Mouse (Mus musculus) forebrain, embryonic 10.5 days (tissue): ENCODE measurements around the gene A930004D18Rik. TPM values are rescaled to one million over a fixed set of nuclear protein-coding genes. Genes with fewer than 3 reads are reported as not detected.
"Not testable (repeated sequence)": the region's sequence is repeated elsewhere in the genome, so short reads cannot be mapped to it uniquely, and the experiment has no call there.

Experiments used
- DNase-seq: peaks from one replicate; pipeline ENCODE4 v3.0.0-alpha.2; 2017; ENCODE audit warnings: low spot score; ENCODE audit errors: extremely low spot score
- H3K27ac ChIP-seq: fragments of 300-500 bp; sonication (generic); 2 replicates; pipeline ENCODE4 v1.5.1; 2016; ENCODE audit warnings: mild to moderate bottlenecking
- H3K27me3 ChIP-seq: fragments of 300-500 bp; sonication (generic); 2 replicates; pipeline ENCODE4 v1.6.1; 2016; ENCODE audit warnings: mild to moderate bottlenecking; ENCODE audit not compliant: poor library complexity, severe bottlenecking
- H3K36me3 ChIP-seq: fragments of 300-500 bp; sonication (generic); replicated peaks from 2 replicates; pipeline ENCODE4 v1.6.1; 2016; ENCODE audit warnings: mild to moderate bottlenecking, moderate library complexity
- H3K4me1 ChIP-seq: fragments of 300-500 bp; sonication (generic); 2 replicates; pipeline ENCODE4 v1.6.1; 2016
- H3K4me3 ChIP-seq: fragments of 300-500 bp; sonication (generic); 2 replicates; pipeline ENCODE4 v1.5.1; 2016; ENCODE audit warnings: mild to moderate bottlenecking, moderate library complexity
- H3K9me3 ChIP-seq: fragments of 300-500 bp; sonication (generic); 2 replicates; pipeline ENCODE4 v1.6.1; 2016; ENCODE audit warnings: mild to moderate bottlenecking, moderate library complexity
- WGBS: fragments of 180-500 bp; shearing (Covaris S2); methylation state at CpG from one replicate; pipeline ENCODE4 v1.1.7; 2016; 5-methylcytosine and 5-hydroxymethylcytosine counted together
- polyA plus RNA-seq: library from polyadenylated mRNA; unstranded; fragments of >200 nt; fragmentation: Nextera tagmentation; extraction: Ambion mirVana; gene quantifications from 2 replicates; pipeline ENCODE4 v1.2.1, GENCODE M21; 2016

A930004D18Rik gene
- polyA plus RNA-seq, 1 experiment from 2014 or later, result 17.9 TPM

GRCm38 (mm10) chr2:18011226-18011625 lies 26.3 kb downstream of the A930004D18Rik start:
- no peaks in the 10 kb centered on the region for H3K27me3 ChIP-seq
- no peaks in the 10 kb centered on the region for H3K4me1 ChIP-seq
- no peaks in the 10 kb centered on the region for H3K9me3 ChIP-seq
- DNase-seq, result no peak
- WGBS, result 92% methylated on average over 6 of the region's 6 CpGs
- H3K4me3 ChIP-seq, result no peak overlapping the region
- H3K36me3 ChIP-seq, result no peaks in the 10 kb centered on the region
- H3K27ac ChIP-seq, result no peak overlapping the region

- Histone ChIP-seq H3K36me3 (no peaks in the 10 kb centered on the region), H3K4me1 (peaks cover 10% of the 10 kb centered on the region), H3K27ac (no peak overlapping the region), H3K4me3 (no peak overlapping the region), H3K9me3 (no peaks in the 10 kb centered on the region), H3K27me3 (no peaks in the 10 kb centered on the region)
- 36% methylated on average over 8 of the region's 8 CpGs for WGBS
- peak; percentile 16 for DNase-seq
Observed at GRCm38 (mm10) chr2:18005137-18005536, 32.4 kb downstream of the A930004D18Rik start.

GRCm38 (mm10) chr2:18004286-18004685 lies 33.3 kb downstream of the A930004D18Rik start:
- Histone ChIP-seq H3K4me3 (no peak overlapping the region), H3K4me1 (peaks cover 10% of the 10 kb centered on the region), H3K9me3 (no peaks in the 10 kb centered on the region), H3K36me3 (no peaks in the 10 kb centered on the region), H3K27me3 (no peaks in the 10 kb centered on the region), H3K27ac (no peak overlapping the region)
- WGBS, result 91% methylated on average over 4 of the region's 4 CpGs
- no peak for DNase-seq

- no peak overlapping the region for H3K27ac ChIP-seq
- H3K36me3 ChIP-seq, result no peaks in the 10 kb centered on the region
- H3K27me3 ChIP-seq, result no peaks in the 10 kb centered on the region
- H3K9me3 ChIP-seq, result no peaks in the 10 kb centered on the region
- no peak overlapping the region for H3K4me3 ChIP-seq
- WGBS, result 93% methylated on average over 3 of the region's 3 CpGs
- no peak for DNase-seq
- peaks cover 10% of the 10 kb centered on the region for H3K4me1 ChIP-seq
Observed at GRCm38 (mm10) chr2:18002306-18002705, 35.2 kb downstream of the A930004D18Rik start.

GRCm38 (mm10) chr2:17996858-17997257 lies 40.7 kb downstream of the A930004D18Rik start, which contains the start of gene H2al2a:
Gene H2al2a, minus strand, starts transcription at chr2:17996958.
- Histone ChIP-seq H3K4me3 (no peak within 1 kb of the TSS), H3K9me3 (no peaks in the 10 kb centered on the region), H3K4me1 (no peaks in the 10 kb centered on the region), H3K27me3 (no peaks in the 10 kb centered on the region), H3K27ac (no peak within 1 kb of the TSS), H3K36me3 (no peaks in the 10 kb centered on the region)
- no peak for DNase-seq

GRCm38 (mm10) chr2:17989562-17989961 lies 48.0 kb downstream of the A930004D18Rik start:
- Histone ChIP-seq H3K4me1 (no peaks in the 10 kb centered on the region), H3K27me3 (no peaks in the 10 kb centered on the region), H3K4me3 (no peak overlapping the region), H3K36me3 (no peaks in the 10 kb centered on the region), H3K27ac (no peak overlapping the region), H3K9me3 (no peaks in the 10 kb centered on the region)
- no peak for DNase-seq

- 49% methylated on average over 3 of the region's 3 CpGs for WGBS
- DNase-seq, result no peak
Observed at GRCm38 (mm10) chr2:17989115-17989514, 48.4 kb downstream of the A930004D18Rik start.

GRCm38 (mm10) chr2:17986694-17987093 lies 50.8 kb downstream of the A930004D18Rik start:
- DNase-seq, result no peak
- WGBS, result 89% methylated on average over 3 of the region's 3 CpGs
- no peaks in the 10 kb centered on the region for H3K36me3 ChIP-seq

More at GRCm38 (mm10) chr2:17989115-17989514, 48.4 kb downstream of the A930004D18Rik start:
- Histone ChIP-seq H3K27me3 (no peaks in the 10 kb centered on the region), H3K27ac (no peak overlapping the region), H3K4me3 (no peak overlapping the region), H3K36me3 (no peaks in the 10 kb centered on the region), H3K9me3 (no peaks in the 10 kb centered on the region), H3K4me1 (no peaks in the 10 kb centered on the region)

GRCm38 (mm10) chr2:17984774-17985173 lies 52.8 kb downstream of the A930004D18Rik start:
- Histone ChIP-seq H3K36me3 (no peaks in the 10 kb centered on the region), H3K4me1 (no peaks in the 10 kb centered on the region), H3K27me3 (no peaks in the 10 kb centered on the region), H3K27ac (no peak overlapping the region), H3K9me3 (no peaks in the 10 kb centered on the region), H3K4me3 (no peak overlapping the region)
- 96% methylated on average over 3 of the region's 3 CpGs for WGBS
- no peak for DNase-seq

More at GRCm38 (mm10) chr2:17986694-17987093, 50.8 kb downstream of the A930004D18Rik start:
- Histone ChIP-seq H3K9me3 (no peaks in the 10 kb centered on the region), H3K27me3 (no peaks in the 10 kb centered on the region), H3K4me3 (no peak overlapping the region), H3K27ac (no peak overlapping the region), H3K4me1 (no peaks in the 10 kb centered on the region)

- H3K36me3 ChIP-seq, result no peaks in the 10 kb centered on the region
- no peak overlapping the region for H3K27ac ChIP-seq
- 94% methylated on average over 1 of the region's 1 CpGs for WGBS
- no peaks in the 10 kb centered on the region for H3K27me3 ChIP-seq
- no peak for DNase-seq
- H3K4me1 ChIP-seq, result no peaks in the 10 kb centered on the region
- no peak overlapping the region for H3K4me3 ChIP-seq
- no peaks in the 10 kb centered on the region for H3K9me3 ChIP-seq
Observed at GRCm38 (mm10) chr2:17982747-17983146, 54.8 kb downstream of the A930004D18Rik start.

GRCm38 (mm10) chr2:17978706-17979105 lies 58.8 kb downstream of the A930004D18Rik start:
- Histone ChIP-seq H3K36me3 (no peaks in the 10 kb centered on the region), H3K4me3 (no peak overlapping the region), H3K27ac (no peak overlapping the region), H3K4me1 (peaks cover 9% of the 10 kb centered on the region), H3K9me3 (no peaks in the 10 kb centered on the region), H3K27me3 (no peaks in the 10 kb centered on the region)
- DNase-seq, result no peak
- WGBS, result 94% methylated on average over 6 of the region's 6 CpGs

GRCm38 (mm10) chr2:17978251-17978650 lies 59.3 kb downstream of the A930004D18Rik start:
- H3K27me3 ChIP-seq, H3K36me3 ChIP-seq, H3K4me3 ChIP-seq, H3K9me3 ChIP-seq, H3K27ac ChIP-seq, H3K4me1 ChIP-seq, DNase-seq: not testable (repeated sequence)
- 96% methylated on average over 7 of the region's 7 CpGs for WGBS

- H3K27ac ChIP-seq, H3K36me3 ChIP-seq, H3K4me1 ChIP-seq, DNase-seq, H3K9me3 ChIP-seq, H3K27me3 ChIP-seq, H3K4me3 ChIP-seq: not testable (repeated sequence)
Observed at GRCm38 (mm10) chr2:17977645-17978044, 59.9 kb downstream of the A930004D18Rik start.
